Comparison of ENCODE assay signal across 8 mouse cellular contexts in genomic region chr13:9350670-9351069, GRCm38 (mm10).
DNase-seq lines count a peak whose midpoint lies in the region; ATAC-seq and TF ChIP-seq lines count a peak whose summit lies in the region.

No protein-coding gene starts in this region.

- no peak overlapping the region for H3K27ac ChIP-seq in forebrain, embryonic 14.5 days (ENCODE audit: low read depth, low read length)
- H3K27ac ChIP-seq in forebrain, embryonic 13.5 days: no peak overlapping the region
- H3K27ac ChIP-seq in heart, embryonic 14.5 days (replicated peaks in 1 of 2; ENCODE audit: control insufficient read depth in 1 of 2, insufficient read depth in 1 of 2, low read depth in 2 of 2, low read length in 2 of 2): peak overlapping the region; percentile 66 to 80
- peak overlapping the region; percentile 56; the same call in 1 of the 2 replicates for H3K27ac ChIP-seq in limb, embryonic 13.5 days
- H3K27ac ChIP-seq in thymus, adult 2 months (ENCODE audit: control insufficient read depth, insufficient read depth, low read length): no peak overlapping the region

- no peak overlapping the region for H3K4me2 ChIP-seq in forebrain, embryonic 14.5 days (ENCODE audit: low read length)
- H3K4me2 ChIP-seq in forebrain, embryonic 13.5 days: no peak overlapping the region
- no peak overlapping the region for H3K4me2 ChIP-seq in heart, embryonic 14.5 days (ENCODE audit: low read length)
- no peak overlapping the region for H3K4me2 ChIP-seq in limb, embryonic 13.5 days (replicated peaks)

- no peaks in the 10 kb centered on the region for H3K36me3 ChIP-seq in forebrain, embryonic 14.5 days (ENCODE audit: control insufficient read depth, insufficient read depth, low read length)
- H3K36me3 ChIP-seq in forebrain, embryonic 13.5 days (ENCODE audit: poor library complexity, severe bottlenecking): no peaks in the 10 kb centered on the region
- H3K36me3 ChIP-seq in heart, embryonic 14.5 days (ENCODE audit: control insufficient read depth, insufficient read depth, low read length): no peaks in the 10 kb centered on the region
- no peaks in the 10 kb centered on the region for H3K36me3 ChIP-seq in limb, embryonic 13.5 days
- H3K36me3 ChIP-seq in thymus, adult 2 months (ENCODE audit: control insufficient read depth, insufficient read depth, low read length): no peaks in the 10 kb centered on the region

- peak; percentile 37 for DNase-seq in forebrain, embryonic 14.5 days (ENCODE audit: low spot score)
- peak; percentile 81 for DNase-seq in NIH3T3 (ENCODE audit: low read depth)
- no peak for DNase-seq in thymus, postnatal 10 days (ENCODE audit: low spot score in 2 of 2)
- DNase-seq in embryo, embryonic 11 days: no peak
- DNase-seq in thymus, adult 2 months: no peak

- no peak for TF ChIP-seq CTCF in thymus, adult 2 months (IDR thresholded peaks at IDR 0.05; ENCODE audit: borderline replicate concordance, control insufficient read depth, extremely low read depth, insufficient read depth, low read length, poor library complexity)

- H3K27me3 ChIP-seq in forebrain, embryonic 14.5 days (replicated peaks; ENCODE audit: control insufficient read depth, insufficient read depth, low read length): no peaks in the 10 kb centered on the region
- H3K27me3 ChIP-seq in forebrain, embryonic 13.5 days: no peaks in the 10 kb centered on the region
- H3K27me3 ChIP-seq in heart, embryonic 14.5 days (ENCODE audit: control insufficient read depth, insufficient read depth, low read length): no peaks in the 10 kb centered on the region
- no peaks in the 10 kb centered on the region for H3K27me3 ChIP-seq in limb, embryonic 13.5 days
- H3K27me3 ChIP-seq in thymus, adult 2 months (ENCODE audit: control insufficient read depth, insufficient read depth, low read length): no peaks in the 10 kb centered on the region

- H3K4me1 ChIP-seq in forebrain, embryonic 14.5 days (ENCODE audit: control insufficient read depth, insufficient read depth, low read length): peaks cover 9% of the 10 kb centered on the region
- H3K4me1 ChIP-seq in forebrain, embryonic 13.5 days: peaks cover 27% of the 10 kb centered on the region
- H3K4me1 ChIP-seq in heart, embryonic 14.5 days (ENCODE audit: control insufficient read depth in 2 of 2, insufficient read depth in 2 of 2, low read length in 2 of 2): peaks cover 10 to 28% of the 10 kb centered on the region in 2 experiments
- peaks cover 13% of the 10 kb centered on the region for H3K4me1 ChIP-seq in limb, embryonic 13.5 days
- no peaks in the 10 kb centered on the region for H3K4me1 ChIP-seq in thymus, adult 2 months (replicated peaks; ENCODE audit: control insufficient read depth, insufficient read depth, low read length)

- 64% methylated on average over 2 of the region's 2 CpGs for WGBS in forebrain, embryonic 14.5 days
- 77% methylated on average over 2 of the region's 2 CpGs for WGBS in forebrain, embryonic 13.5 days
- WGBS in heart, embryonic 14.5 days: 33% methylated on average over 2 of the region's 2 CpGs
- WGBS in limb, embryonic 13.5 days: 52% methylated on average over 2 of the region's 2 CpGs
- 91% methylated on average over 2 of the region's 2 CpGs for WGBS in thymus, adult 2 months

- no peak overlapping the region for H3K4me3 ChIP-seq in forebrain, embryonic 14.5 days (ENCODE audit: low read depth, low read length)
- no peak overlapping the region for H3K4me3 ChIP-seq in forebrain, embryonic 13.5 days
- H3K4me3 ChIP-seq in heart, embryonic 14.5 days (ENCODE audit: control insufficient read depth in 1 of 2, insufficient read depth in 1 of 2, low read depth in 1 of 2, low read length in 2 of 2): no peak overlapping the region
- no peak overlapping the region for H3K4me3 ChIP-seq in limb, embryonic 13.5 days
- no peak overlapping the region for H3K4me3 ChIP-seq in thymus, adult 2 months (ENCODE audit: control insufficient read depth, insufficient read depth, low read length)

- ATAC-seq in forebrain, embryonic 14.5 days: no peak
- no peak for ATAC-seq in forebrain, embryonic 13.5 days
- ATAC-seq in heart, embryonic 14.5 days (ENCODE audit: insufficient number of reproducible peaks, insufficient read depth, low FRiP score, low read depth): no peak
- peak; percentile 82 for ATAC-seq in limb, embryonic 13.5 days (ENCODE audit: low FRiP score, low read depth)

- TF ChIP-seq POLR2A in thymus, adult 2 months (IDR thresholded peaks at IDR 0.05; ENCODE audit: control insufficient read depth, extremely low read depth, insufficient read depth, low read length, poor library complexity): no peak

- H3K9ac ChIP-seq in forebrain, embryonic 14.5 days (ENCODE audit: low read length): no peak overlapping the region
- no peak overlapping the region for H3K9ac ChIP-seq in forebrain, embryonic 13.5 days
- no peak overlapping the region for H3K9ac ChIP-seq in heart, embryonic 14.5 days (ENCODE audit: low read length)
- H3K9ac ChIP-seq in limb, embryonic 13.5 days: no peak overlapping the region

- H3K9me3 ChIP-seq in forebrain, embryonic 14.5 days (replicated peaks; ENCODE audit: control insufficient read depth, low read length): no peaks in the 10 kb centered on the region
- no peaks in the 10 kb centered on the region for H3K9me3 ChIP-seq in forebrain, embryonic 13.5 days (replicated peaks)
- no peaks in the 10 kb centered on the region for H3K9me3 ChIP-seq in heart, embryonic 14.5 days (ENCODE audit: control insufficient read depth, low read length)
- no peaks in the 10 kb centered on the region for H3K9me3 ChIP-seq in limb, embryonic 13.5 days

Comparison
In these comparisons a context has a peak if more than half of its experiments do, and no peak if none do; other contexts are left out.
1. DNase-seq: peak in forebrain, embryonic 14.5 days (single experiment) and NIH3T3 (single experiment); none in thymus, postnatal 10 days (0 of 2), embryo, embryonic 11 days (single experiment) and thymus, adult 2 months (single experiment).
2. H3K27ac ChIP-seq: peak in heart, embryonic 14.5 days (2 of 2) and limb, embryonic 13.5 days (single experiment); none in forebrain, embryonic 14.5 days (single experiment), forebrain, embryonic 13.5 days (single experiment) and thymus, adult 2 months (single experiment).